Mouse (Mus musculus) embryonic fibroblast, embryonic 13.5 days (primary cell): Measurements from ENCODE around the gene Gch1.

Experiments
- CTCF ChIP-seq: IDR thresholded peaks from 2 replicates; pipeline ENCODE4 v1.5.1; 2011; ENCODE audit warnings: mild to moderate bottlenecking, control low read depth, low read length, moderate library complexity, borderline replicate concordance; ENCODE audit not compliant: insufficient read depth
- POLR2A ChIP-seq: IDR thresholded peaks from 2 replicates; pipeline ENCODE4 v1.6.1; 2011; ENCODE audit warnings: low read depth, mild to moderate bottlenecking, control low read depth, low read length, moderate library complexity

GRCm38 (mm10) chr14:47127987-47128386 is 61.2 kb downstream of the Gch1 start:
- TF ChIP-seq CTCF, result no peak
- no peak for TF ChIP-seq POLR2A
